Mouse (Mus musculus) lung, adult 2 months (tissue): Measurements from ENCODE around the gene Btbd9.

Experiments used
- CTCF ChIP-seq: fragments of 200-500 bp; IDR thresholded peaks from 2 replicates; pipeline ENCODE4 v1.5.1; 2011; ENCODE audit warnings: mild to moderate bottlenecking, low read length, control low read depth; ENCODE audit not compliant: insufficient read depth
- POLR2A ChIP-seq: fragments of 200-500 bp; IDR thresholded peaks from 2 replicates; pipeline ENCODE4 v1.6.1; 2011; ENCODE audit warnings: low read depth, mild to moderate bottlenecking, control low read depth, low read length, borderline replicate concordance; ENCODE audit errors: extremely low read depth

DNA sequence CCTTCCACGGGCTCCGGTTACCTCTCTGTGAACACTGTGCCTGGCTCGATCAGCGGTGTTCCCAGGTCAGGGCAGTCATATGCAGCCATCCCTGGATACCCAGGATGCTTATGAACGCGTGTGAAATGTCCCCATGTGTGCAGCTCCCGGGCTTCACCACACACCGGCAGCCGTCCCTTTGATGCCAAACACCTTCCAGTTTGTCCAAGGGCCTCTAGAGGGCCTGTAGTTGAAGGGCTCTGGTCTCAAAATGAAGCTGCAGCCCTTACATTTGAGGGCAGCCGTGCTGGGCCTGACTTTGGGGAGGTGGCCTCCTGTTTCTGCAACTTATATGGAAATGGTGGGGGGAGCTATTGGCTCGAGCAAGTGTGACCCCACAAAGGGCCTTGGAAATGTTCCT lies 353.9 kb downstream of the Btbd9 start:
- TF ChIP-seq CTCF: no peak
- no peak for TF ChIP-seq POLR2A
